Mouse (Mus musculus) intestine, embryonic 14.5 days (tissue): ENCODE measurements around the gene Sfi1. TPM values are rescaled to one million over a fixed set of nuclear protein-coding genes. Genes with fewer than 3 reads are reported as not detected.
A peak's percentile ranks its signal among the peaks of the same experiment; 100 is the strongest.
"Not testable (repeated sequence)": the region's sequence is repeated elsewhere in the genome, so short reads cannot be mapped to it uniquely, and the experiment has no call there.

Experiments used
- ATAC-seq: fragments of 200-750 bp; cut with Nextera tagmentation; replicated peaks from 2 replicates; pipeline ENCODE4 v1.8.0; 2017; ENCODE audit warnings: low read depth, moderate number of reproducible peaks, moderate TSS enrichment, moderate library complexity; ENCODE audit not compliant: low FRiP score, low TSS enrichment
- DNase-seq: peaks from one replicate; pipeline ENCODE4 v3.0.0-alpha.2; 2018; ENCODE audit warnings: low spot score
- H3K27ac ChIP-seq: fragments of 300-500 bp; sonication (generic); 2 replicates; pipeline ENCODE4 v1.5.1; 2014; ENCODE audit warnings: low read depth, mild to moderate bottlenecking, control low read depth
- H3K27me3 ChIP-seq: fragments of 300-500 bp; sonication (generic); replicated peaks from 2 replicates; pipeline ENCODE4 v1.6.1; 2014; ENCODE audit warnings: low read length, control low read depth; ENCODE audit not compliant: control insufficient read depth, insufficient read depth
- H3K36me3 ChIP-seq: fragments of 300-500 bp; sonication (generic); 2 replicates; pipeline ENCODE4 v1.6.1; 2014; ENCODE audit warnings: low read length, control low read depth; ENCODE audit not compliant: control insufficient read depth, insufficient read depth
- H3K4me1 ChIP-seq: fragments of 300-500 bp; sonication (generic); replicated peaks from 2 replicates; pipeline ENCODE4 v1.6.1; 2014; ENCODE audit warnings: low read length, control low read depth, mixed read lengths; ENCODE audit not compliant: control insufficient read depth, insufficient read depth
- H3K4me2 ChIP-seq: fragments of 300-500 bp; sonication (generic); 2 replicates; pipeline ENCODE4 v1.6.1; 2014; ENCODE audit warnings: low read length
- H3K4me3 ChIP-seq: fragments of 300-500 bp; sonication (generic); 2 replicates; pipeline ENCODE4 v1.5.1; 2014; ENCODE audit warnings: low read depth, low read length, control low read depth, mixed read lengths
- H3K9ac ChIP-seq: fragments of 300-500 bp; sonication (generic); 2 replicates; pipeline ENCODE4 v1.6.1; 2014; ENCODE audit warnings: mild to moderate bottlenecking, low read length
- H3K9me3 ChIP-seq: fragments of 300-500 bp; sonication (generic); 2 replicates; pipeline ENCODE4 v1.6.1; 2016; ENCODE audit warnings: low read length, control low read depth; ENCODE audit not compliant: control insufficient read depth
- WGBS: fragments of 180-500 bp; shearing (Covaris S2); extraction: QIAGEN DNeasy Blood & Tissue Kit; methylation state at CpG from one replicate; pipeline ENCODE4 v1.1.7; 2014; 5-methylcytosine and 5-hydroxymethylcytosine counted together
- polyA plus RNA-seq: library from polyadenylated mRNA; unstranded; fragments of >200 nt; fragmentation: Nextera tagmentation; extraction: Ambion mirVana; gene quantifications from 2 replicates; pipeline ENCODE4 v1.2.1, GENCODE M21; 2014

Sfi1 gene
- polyA plus RNA-seq, 1 experiment from 2014 or later = 11.2 TPM

- H3K4me3 ChIP-seq, DNase-seq, H3K4me1 ChIP-seq, H3K27ac ChIP-seq, H3K9me3 ChIP-seq, ATAC-seq, H3K9ac ChIP-seq, H3K4me2 ChIP-seq, H3K27me3 ChIP-seq, H3K36me3 ChIP-seq: not testable (repeated sequence)
- WGBS = 75% methylated on average over 7 of the region's 9 CpGs
Measured at GRCm38 (mm10) chr11:3145359-3146165, 47.7 kb downstream of the Sfi1 start.

DNA sequence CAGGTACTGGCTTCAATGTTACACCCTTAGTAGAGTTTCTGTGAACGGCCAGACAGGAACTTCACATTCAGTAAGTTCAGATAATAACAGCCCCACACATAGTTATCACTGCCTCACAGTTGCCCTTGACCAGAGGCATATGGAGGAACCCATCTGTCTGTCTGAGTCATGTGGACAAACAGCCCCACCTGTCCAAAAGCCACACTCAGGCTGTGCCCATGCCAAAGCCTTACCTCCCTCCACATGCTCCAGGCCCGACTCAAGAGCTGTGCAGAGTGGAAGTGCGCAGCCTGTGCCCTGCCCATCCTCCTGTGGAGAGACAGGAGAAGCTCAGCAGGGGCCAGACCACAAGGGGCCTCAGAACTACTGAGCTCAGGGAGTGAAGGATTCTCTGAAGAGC is 49.3 kb downstream of the Sfi1 start:
- not testable (repeated sequence) for H3K27ac ChIP-seq, H3K9me3 ChIP-seq, ATAC-seq, H3K36me3 ChIP-seq, DNase-seq, H3K4me1 ChIP-seq, H3K27me3 ChIP-seq, H3K4me3 ChIP-seq, H3K4me2 ChIP-seq, H3K9ac ChIP-seq
- WGBS = 75% methylated on average over 3 of the region's 3 CpGs

DNA sequence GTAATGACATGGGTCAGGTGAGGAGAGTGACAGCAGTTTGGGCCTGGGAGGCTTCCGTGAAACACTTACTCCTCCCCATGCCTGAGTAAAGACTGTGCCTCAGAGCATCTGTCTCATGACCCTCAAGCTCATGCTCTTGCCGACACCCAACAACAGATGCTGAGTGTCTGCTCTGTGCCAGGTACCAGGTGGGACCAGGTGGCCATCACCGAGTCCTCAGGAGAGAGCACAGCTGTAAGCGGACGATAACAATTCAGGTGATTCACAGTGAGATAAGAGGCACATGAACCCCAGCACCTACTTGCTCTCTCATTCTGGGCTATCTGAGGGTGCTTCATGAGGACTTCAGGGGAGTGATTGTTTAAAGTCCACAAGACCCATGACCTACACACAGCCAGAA is 50.9 kb downstream of the Sfi1 start:
- not testable (repeated sequence) for DNase-seq, H3K27me3 ChIP-seq, H3K4me2 ChIP-seq, H3K4me3 ChIP-seq, H3K9me3 ChIP-seq, H3K4me1 ChIP-seq, H3K36me3 ChIP-seq, H3K9ac ChIP-seq, H3K27ac ChIP-seq
- peak; percentile 62 for ATAC-seq
- WGBS = 87% methylated on average over 4 of the region's 5 CpGs

- H3K27ac ChIP-seq, H3K4me1 ChIP-seq, H3K4me3 ChIP-seq, ATAC-seq, H3K36me3 ChIP-seq, H3K9ac ChIP-seq, H3K9me3 ChIP-seq, H3K4me2 ChIP-seq, H3K27me3 ChIP-seq, DNase-seq: not testable (repeated sequence)
Measured at GRCm38 (mm10) chr11:3140967-3141535, 52.2 kb downstream of the Sfi1 start.

- H3K27ac ChIP-seq, H3K4me2 ChIP-seq, H3K4me3 ChIP-seq, H3K36me3 ChIP-seq, H3K9ac ChIP-seq, H3K27me3 ChIP-seq, H3K9me3 ChIP-seq, DNase-seq, H3K4me1 ChIP-seq, ATAC-seq: not testable (repeated sequence)
- WGBS = 90% methylated on average over 2 of the region's 2 CpGs
Measured at GRCm38 (mm10) chr11:3138323-3138722, 54.9 kb downstream of the Sfi1 start.

GRCm38 (mm10) chr11:3137279-3137678 is 56.0 kb downstream of the Sfi1 start:
- ATAC-seq, H3K27me3 ChIP-seq, H3K27ac ChIP-seq, H3K36me3 ChIP-seq, H3K4me3 ChIP-seq, H3K4me2 ChIP-seq, H3K4me1 ChIP-seq, H3K9ac ChIP-seq, H3K9me3 ChIP-seq: not testable (repeated sequence)
- 91% methylated on average over 4 of the region's 4 CpGs for WGBS
- peak; percentile 65 for DNase-seq

GRCm38 (mm10) chr11:3135956-3136355 is 57.3 kb downstream of the Sfi1 start:
- ATAC-seq, H3K9ac ChIP-seq, H3K36me3 ChIP-seq, H3K9me3 ChIP-seq, H3K27me3 ChIP-seq, DNase-seq, H3K4me3 ChIP-seq, H3K4me1 ChIP-seq, H3K4me2 ChIP-seq, H3K27ac ChIP-seq: not testable (repeated sequence)
- 86% methylated on average over 3 of the region's 3 CpGs for WGBS

DNA sequence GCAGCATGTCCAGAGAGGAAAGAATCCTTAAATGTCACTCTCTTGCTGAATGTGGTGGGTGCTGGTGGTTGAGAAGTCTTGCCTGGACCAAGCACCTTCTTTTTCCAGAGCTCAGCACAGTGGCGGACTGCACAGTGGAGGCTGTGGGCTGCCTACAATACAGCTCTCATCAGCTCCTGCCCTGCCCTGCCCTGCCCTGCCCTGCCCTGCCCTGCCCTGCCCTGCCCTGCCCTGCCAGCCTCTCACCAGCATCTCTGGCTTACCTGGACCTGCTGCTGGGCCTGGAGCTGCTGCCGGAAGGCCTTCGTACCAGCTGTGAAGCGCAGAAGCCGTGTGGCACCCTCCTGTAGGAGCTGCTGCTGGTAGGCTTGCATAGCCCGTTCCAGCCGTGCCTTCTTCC is 57.9 kb downstream of the Sfi1 start:
- H3K9ac ChIP-seq, H3K4me3 ChIP-seq, H3K4me2 ChIP-seq, DNase-seq, ATAC-seq, H3K36me3 ChIP-seq, H3K9me3 ChIP-seq, H3K4me1 ChIP-seq, H3K27ac ChIP-seq, H3K27me3 ChIP-seq: not testable (repeated sequence)
- 93% methylated on average over 4 of the region's 7 CpGs for whole genome bisulfite sequencing

GRCm38 (mm10) chr11:3133360-3133759 is 59.9 kb downstream of the Sfi1 start:
- not testable (repeated sequence) for H3K36me3 ChIP-seq, H3K27me3 ChIP-seq, H3K9ac ChIP-seq, DNase-seq, H3K4me1 ChIP-seq, H3K9me3 ChIP-seq, H3K4me3 ChIP-seq, H3K27ac ChIP-seq, H3K4me2 ChIP-seq
- peak; percentile 7; the same call in 1 of the 2 replicates for ATAC-seq
- WGBS = no CpG with 5 or more reads among the region's 4 CpGs
